Mouse (Mus musculus) limb, embryonic 14.5 days (tissue): ENCODE measurements around the gene Cass4. TPM values are rescaled to one million over a fixed set of nuclear protein-coding genes. Genes with fewer than 3 reads are reported as not detected.

ENCODE experiments used
- ATAC-seq: fragments of 200-750 bp; cut with Nextera tagmentation; 2 replicates; pipeline ENCODE4 v1.8.0; 2017; ENCODE audit warnings: low read depth, moderate number of reproducible peaks, moderate TSS enrichment; ENCODE audit not compliant: low FRiP score
- DNase-seq: peaks from one replicate; pipeline ENCODE4 v3.0.0-alpha.2; 2015; ENCODE audit warnings: low spot score
- H3K27ac ChIP-seq: fragments of 300-500 bp; sonication (generic); replicated peaks from 2 replicates; pipeline ENCODE4 v1.5.1; 2014; ENCODE audit warnings: low read depth, mild to moderate bottlenecking, low read length, moderate library complexity, mixed read lengths
- H3K27me3 ChIP-seq: fragments of 300-500 bp; sonication (generic); 2 replicates; pipeline ENCODE4 v1.6.1; 2014; ENCODE audit warnings: low read length, mixed read lengths; ENCODE audit not compliant: control insufficient read depth, insufficient read depth
- H3K36me3 ChIP-seq: fragments of 300-500 bp; sonication (generic); 2 replicates; pipeline ENCODE4 v1.6.1; 2014; ENCODE audit warnings: mild to moderate bottlenecking, low read length, moderate library complexity, mixed read lengths; ENCODE audit not compliant: control insufficient read depth, insufficient read depth
- H3K4me1 ChIP-seq: fragments of 300-500 bp; sonication (generic); 2 replicates; pipeline ENCODE4 v1.6.1; 2014; ENCODE audit warnings: antibody characterized with exemption, low read length, mixed read lengths; ENCODE audit not compliant: control insufficient read depth, insufficient read depth
- H3K4me2 ChIP-seq: fragments of 300-500 bp; sonication (generic); replicated peaks from 2 replicates; pipeline ENCODE4 v1.6.1; 2014; ENCODE audit warnings: low read depth, mild to moderate bottlenecking, low read length, moderate library complexity; ENCODE audit not compliant: severe bottlenecking
- H3K4me3 ChIP-seq: fragments of 300-500 bp; sonication (generic); replicated peaks from 2 replicates; pipeline ENCODE4 v1.5.1; 2014; ENCODE audit warnings: low read length
- H3K9ac ChIP-seq: fragments of 300-500 bp; sonication (generic); 2 replicates; pipeline ENCODE4 v1.6.1; 2014; ENCODE audit warnings: mild to moderate bottlenecking, low read depth, low read length, moderate library complexity; ENCODE audit not compliant: severe bottlenecking
- H3K9me3 ChIP-seq: fragments of 300-500 bp; sonication (generic); 2 replicates; pipeline ENCODE4 v1.6.1; 2016; ENCODE audit warnings: low read length; ENCODE audit not compliant: control insufficient read depth
- POLR2A ChIP-seq: fragments of 200-500 bp; IDR thresholded peaks from 2 replicates; pipeline ENCODE4 v1.8.0; 2012; ENCODE audit warnings: inconsistent platforms, mild to moderate bottlenecking, moderate library complexity, borderline replicate concordance; ENCODE audit not compliant: insufficient read depth, insufficient read length; ENCODE audit errors: extremely low read depth
- WGBS: fragments of 180-500 bp; shearing (Covaris S2); extraction: QIAGEN DNeasy Blood & Tissue Kit; methylation state at CpG from one replicate; pipeline ENCODE4 v1.1.7; 2014; 5-methylcytosine and 5-hydroxymethylcytosine counted together
- polyA plus RNA-seq, 2 experiments: library from polyadenylated mRNA; depleted of rRNA in 1 of 2; stranded (reverse) in 1 of 2; unstranded in 1 of 2; fragments of >200 nt; fragmentation: Nextera tagmentation in 1 of 2; extraction: Ambion mirVana in 1 of 2; gene quantifications; 2 replicates each; pipeline versions ENCODE4 v1.2.1 to v1.2.3; 2012 to 2014

The Cass4 gene
- polyA plus RNA-seq, 2 experiments: 0.16 to 0.50 TPM

GRCm38 (mm10) chr2:172401116-172401825 is 7.7 kb downstream of the Cass4 start:
- Histone ChIP-seq H3K36me3 (no peaks in the 10 kb centered on the region), H3K9ac (no peak overlapping the region), H3K9me3 (no peaks in the 10 kb centered on the region), H3K4me2 (no peak overlapping the region), H3K27ac (no peak overlapping the region), H3K4me3 (no peak overlapping the region), H3K4me1 (no peaks in the 10 kb centered on the region), H3K27me3 (no peaks in the 10 kb centered on the region)
- ATAC-seq (no peak), DNase-seq (no peak)
- 67% methylated on average over 13 of the region's 13 CpGs for WGBS
- no peak for TF ChIP-seq POLR2A

GRCm38 (mm10) chr2:172404239-172404638 is 10.6 kb downstream of the Cass4 start:
- DNase-seq (no peak), ATAC-seq (no peak)
- H3K9me3 ChIP-seq: no peaks in the 10 kb centered on the region
- no peak overlapping the region for H3K4me2 ChIP-seq
- WGBS: 56% methylated on average over 7 of the region's 7 CpGs
- TF ChIP-seq POLR2A: no peak
- H3K4me1 ChIP-seq: no peaks in the 10 kb centered on the region
- H3K4me3 ChIP-seq: no peak overlapping the region
- no peaks in the 10 kb centered on the region for H3K27me3 ChIP-seq
- no peaks in the 10 kb centered on the region for H3K36me3 ChIP-seq
- no peak overlapping the region for H3K9ac ChIP-seq
- H3K27ac ChIP-seq: no peak overlapping the region

- H3K4me3 ChIP-seq: no peak overlapping the region
- H3K4me2 ChIP-seq: no peak overlapping the region
- TF ChIP-seq POLR2A: no peak
- H3K9me3 ChIP-seq: no peaks in the 10 kb centered on the region
- no peak overlapping the region for H3K27ac ChIP-seq
- no peaks in the 10 kb centered on the region for H3K4me1 ChIP-seq
- H3K27me3 ChIP-seq: no peaks in the 10 kb centered on the region
- ATAC-seq (no peak), DNase-seq (no peak)
- no peak overlapping the region for H3K9ac ChIP-seq
- no peaks in the 10 kb centered on the region for H3K36me3 ChIP-seq
- WGBS: 69% methylated on average over 3 of the region's 3 CpGs
Measured at GRCm38 (mm10) chr2:172405011-172405410, 11.4 kb downstream of the Cass4 start.

DNA sequence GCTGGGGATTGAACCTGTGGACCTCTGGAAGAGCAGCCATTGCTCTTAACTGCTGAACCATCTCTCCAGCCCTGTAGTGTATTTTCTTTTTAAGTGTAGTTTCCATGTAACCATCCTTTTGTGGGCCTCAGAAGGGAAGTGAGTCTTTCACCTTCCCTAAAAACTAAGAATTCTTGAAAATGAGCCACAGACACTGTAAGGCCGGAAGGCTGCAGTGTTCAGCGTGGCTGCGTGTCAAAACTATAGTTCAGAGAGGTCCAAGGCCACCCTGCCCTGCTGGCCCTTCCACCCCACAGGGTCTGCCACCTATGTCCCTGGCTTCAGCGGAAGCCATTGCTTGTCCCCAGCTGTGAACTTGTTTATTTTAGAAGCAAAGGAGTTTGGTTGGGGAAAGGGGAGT is 12.6 kb downstream of the Cass4 start:
- 74% methylated on average over 4 of the region's 4 CpGs for WGBS
- H3K36me3 ChIP-seq: no peaks in the 10 kb centered on the region
- DNase-seq (no peak), ATAC-seq (no peak)
- H3K9me3 ChIP-seq: no peaks in the 10 kb centered on the region
- 0 out of 2 replicates have a peak overlapping the region, but pooled peaks have one; percentile 7 for H3K9ac ChIP-seq
- no peaks in the 10 kb centered on the region for H3K4me1 ChIP-seq
- H3K4me2 ChIP-seq: no peak overlapping the region
- no peaks in the 10 kb centered on the region for H3K27me3 ChIP-seq
- no peak overlapping the region for H3K27ac ChIP-seq
- H3K4me3 ChIP-seq: no peak overlapping the region
- TF ChIP-seq POLR2A: no peak

DNA sequence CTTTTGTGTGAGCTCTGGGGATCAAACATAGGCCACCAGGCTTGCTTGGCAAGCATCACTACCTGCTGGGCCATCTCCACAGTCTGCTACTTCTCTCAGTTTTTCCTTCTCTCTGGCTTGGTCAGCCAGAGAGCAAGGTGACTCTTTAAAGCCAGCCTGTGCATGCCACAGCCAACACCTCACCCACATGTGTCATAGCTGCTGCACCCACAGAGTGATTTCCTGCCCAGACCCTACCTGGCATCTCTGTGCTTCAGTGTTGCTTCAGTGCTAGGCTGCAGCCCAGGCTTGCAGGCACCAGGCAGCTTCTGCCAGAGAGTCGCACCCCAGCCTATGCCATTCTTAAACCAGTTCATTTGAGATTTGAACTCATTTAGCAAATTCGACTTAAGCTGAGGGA is 13.9 kb downstream of the Cass4 start:
- ATAC-seq: no peak
- Histone ChIP-seq H3K4me3 (no peak overlapping the region), H3K9ac (no peak overlapping the region), H3K27ac (no peak overlapping the region), H3K27me3 (no peaks in the 10 kb centered on the region), H3K4me2 (no peak overlapping the region), H3K9me3 (no peaks in the 10 kb centered on the region), H3K36me3 (no peaks in the 10 kb centered on the region), H3K4me1 (no peaks in the 10 kb centered on the region)
- WGBS: 62% methylated on average over 2 of the region's 2 CpGs
- TF ChIP-seq POLR2A: no peak
- DNase-seq: no peak

- Histone ChIP-seq H3K9ac (no peak overlapping the region), H3K4me2 (no peak overlapping the region), H3K9me3 (no peaks in the 10 kb centered on the region), H3K27ac (no peak overlapping the region), H3K4me3 (no peak overlapping the region), H3K27me3 (no peaks in the 10 kb centered on the region), H3K4me1 (no peaks in the 10 kb centered on the region), H3K36me3 (no peaks in the 10 kb centered on the region)
- DNase-seq (no peak), ATAC-seq (no peak)
- WGBS: 63% methylated on average over 2 of the region's 2 CpGs
- no peak for TF ChIP-seq POLR2A
Measured at GRCm38 (mm10) chr2:172410686-172411085, 17.1 kb downstream of the Cass4 start.
